Mouse (Mus musculus): ENCODE results near the gene Med27.

Med27 gene

GRCm38 (mm10) chr2:29565570-29566433 is 219.2 kb downstream of the Med27 start:
- no peak for DNase-seq (ENCODE audit: low read depth)

- no peak for DNase-seq (ENCODE audit: low read depth)
These were observed 225.5 kb downstream of the Med27 start for GRCm38 (mm10) chr2:29571921-29572700.

GRCm38 (mm10) chr2:29572811-29573427 is 226.3 kb downstream of the Med27 start:
- DNase-seq (ENCODE audit: low read depth): no peak

DNA sequence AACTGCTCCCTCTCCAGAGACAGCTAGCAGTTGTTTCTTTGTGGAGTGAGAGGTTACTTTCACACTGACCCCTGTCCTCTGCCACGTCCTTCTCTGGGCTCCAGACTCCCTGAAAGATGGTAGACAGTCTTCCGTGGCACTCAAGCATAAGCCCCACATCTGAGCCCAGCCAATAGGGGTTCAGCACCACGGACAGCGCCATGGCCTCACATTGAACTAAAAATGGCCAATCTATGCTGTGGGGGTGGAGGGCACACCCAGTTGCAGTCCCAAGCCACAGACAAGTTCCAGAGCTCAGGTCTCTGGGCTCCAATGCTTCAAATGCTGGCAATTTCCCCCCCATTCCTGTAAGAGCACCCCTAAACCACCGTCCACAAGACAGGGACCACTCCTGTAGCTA is 227.0 kb downstream of the Med27 start:
- DNase-seq (ENCODE audit: low read depth): peak; percentile 77

- DNase-seq (ENCODE audit: low read depth): no peak
These were observed 227.6 kb downstream of the Med27 start for GRCm38 (mm10) chr2:29574187-29574586.

All from induced T-regulatory cell, adult 2 months (primary cell).